Mouse (Mus musculus) left cerebral cortex, adult 8-10 months (tissue): ENCODE data around the gene Luc7l2. TPM values are rescaled to one million over a fixed set of nuclear protein-coding genes. Genes with fewer than 3 reads are reported as not detected.
"Not testable (repeated sequence)": the region's sequence is repeated elsewhere in the genome, so short reads cannot be mapped to it uniquely, and the experiment has no call there.

ENCODE experiments used
- DNase-seq, 2 experiments: peaks; one replicate each; pipeline ENCODE4 v3.0.0; 2022; ENCODE audit warnings: low spot score in 2 of 2
- total RNA-seq, 4 experiments: library from RNA; stranded (reverse); gene quantifications; 2 replicates each; pipeline ENCODE4 v1.2.4; 2022

The Luc7l2 gene
- 100 to 1,000 TPM; 175 to 178 (median 176) TPM for total RNA-seq

- DNase-seq, result peak; percentile 75 to 96
Measured at GRCm38 (mm10) chr6:38551062-38551988, at the start of gene Luc7l2. TSS of gene Luc7l2 (plus strand) at chr6:38551334.

DNA sequence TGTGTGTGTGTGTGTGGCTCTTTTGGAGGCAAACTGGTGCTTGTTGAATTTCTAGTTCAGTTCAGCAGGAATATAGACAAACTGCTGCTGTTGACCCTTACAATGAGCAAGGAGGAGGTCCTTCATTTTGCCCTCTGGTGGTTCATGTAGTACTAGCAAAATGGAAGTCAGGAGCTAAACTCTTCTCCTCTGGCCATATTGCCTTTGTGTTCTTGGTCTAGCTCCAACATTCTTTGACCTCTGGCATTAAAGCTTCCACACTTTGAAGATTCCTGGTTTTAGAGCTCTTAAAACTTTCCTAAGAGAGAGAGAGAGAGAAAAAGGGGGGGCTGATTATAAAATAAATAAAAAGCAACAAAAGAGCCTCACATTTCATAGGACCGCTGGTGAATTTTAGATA, 39.0 kb upstream of the Luc7l2 start:
- DNase-seq, result no peak

DNA sequence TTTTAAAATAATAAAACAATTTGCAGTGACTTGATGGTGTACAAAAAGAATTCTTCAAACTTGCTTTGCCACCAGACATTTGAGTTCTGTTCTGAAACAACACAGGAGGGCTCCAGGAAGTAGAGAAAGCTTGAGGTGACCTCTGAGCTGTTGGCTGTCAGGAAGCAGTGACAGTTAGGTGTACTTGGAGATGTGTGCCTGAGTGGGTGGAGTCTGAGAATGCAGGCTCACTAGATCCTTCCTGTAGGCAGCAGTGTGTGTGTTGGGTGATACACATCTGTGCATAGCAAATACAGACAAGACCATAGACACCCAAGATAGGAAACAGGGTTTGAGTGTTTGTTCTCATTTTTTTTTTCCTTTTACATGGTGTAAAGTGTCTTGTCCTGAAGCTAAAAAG, 38.3 kb upstream of the Luc7l2 start:
- DNase-seq, result no peak

- DNase-seq, result no peak
Measured at GRCm38 (mm10) chr6:38515201-38515600, 35.9 kb upstream of the Luc7l2 start.

- no peak for DNase-seq
Measured at GRCm38 (mm10) chr6:38523851-38524250, 27.3 kb upstream of the Luc7l2 start.

DNA sequence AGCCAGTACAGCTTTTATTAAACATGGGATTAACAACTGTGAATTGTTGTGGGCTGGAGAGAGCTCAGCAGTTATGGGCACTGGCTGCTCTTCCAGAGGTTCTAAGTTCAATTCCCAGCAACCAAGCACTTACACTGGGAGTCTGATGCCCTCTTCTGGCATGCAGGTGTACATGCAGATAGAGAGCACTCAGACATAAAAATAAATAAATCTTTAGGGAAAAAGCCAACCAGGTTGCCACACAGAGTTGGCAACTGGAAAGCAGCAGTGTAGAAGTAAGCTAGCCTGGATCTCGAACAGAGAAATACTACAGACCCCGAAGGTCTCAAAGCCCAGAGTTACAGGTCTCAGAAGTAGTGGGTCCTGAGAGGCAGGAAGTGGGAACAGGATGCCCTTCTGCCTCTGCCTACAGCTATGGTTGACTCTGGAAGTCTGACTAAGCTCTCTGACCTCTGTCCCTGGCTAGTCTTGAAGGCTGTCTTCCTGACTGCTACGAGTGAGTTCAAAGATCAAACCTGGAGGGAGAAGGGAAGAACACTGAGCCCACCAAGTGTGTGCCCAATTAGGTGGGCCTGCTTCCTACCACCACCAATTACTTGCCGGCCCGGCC, 19.8 kb upstream of the Luc7l2 start:
- DNase-seq, result no peak

GRCm38 (mm10) chr6:38532500-38533420, 18.4 kb upstream of the Luc7l2 start:
- DNase-seq, result no peak

DNA sequence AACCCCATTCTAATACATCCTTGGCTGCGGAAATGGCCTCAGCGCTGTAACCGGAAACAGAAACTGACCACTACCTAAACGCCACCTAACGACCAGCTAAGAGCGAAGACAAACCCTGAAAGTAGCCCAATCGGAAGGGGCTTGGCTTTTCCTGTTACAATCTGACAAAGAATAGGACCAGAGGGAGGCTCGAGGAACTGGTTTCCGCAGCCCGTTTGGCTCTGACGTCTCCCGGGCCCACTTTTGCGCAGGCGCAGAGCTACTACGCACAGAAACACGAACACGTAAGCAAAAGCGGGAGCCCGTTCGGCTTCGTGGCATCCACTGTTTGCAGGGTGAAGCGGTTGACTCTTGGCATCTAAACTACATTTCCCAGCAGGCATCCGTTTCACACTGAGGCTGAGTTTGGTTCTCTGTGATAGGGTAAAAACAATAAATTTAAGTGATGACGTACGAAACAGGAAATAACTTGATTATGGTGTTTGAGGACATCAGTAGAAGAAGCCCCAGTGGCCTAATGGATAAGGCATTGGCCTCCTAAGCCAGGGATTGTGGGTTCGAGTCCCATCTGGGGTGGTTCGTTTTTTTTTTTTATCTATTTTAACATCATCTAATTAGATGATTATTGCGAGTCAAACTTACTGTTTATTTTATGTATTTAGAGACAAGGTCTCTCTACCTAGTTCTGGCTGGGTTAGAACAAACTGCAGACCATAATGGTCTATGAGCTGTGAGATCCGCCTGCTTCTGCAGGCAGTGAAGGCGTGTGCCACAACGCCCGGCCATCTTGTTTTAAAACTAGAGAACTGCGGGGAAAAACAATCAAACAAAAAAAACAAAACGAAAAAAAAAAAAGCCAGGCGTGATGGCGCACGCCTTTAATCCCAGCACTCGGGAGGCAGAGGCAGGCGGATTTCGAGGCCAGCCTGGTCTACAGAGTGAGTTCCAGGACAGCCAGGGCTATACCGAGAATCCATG, 17.4 kb upstream of the Luc7l2 start, which contains the start of gene Fmc1:
Gene Fmc1, plus strand, starts transcription at position 75 of the 978 bp plus-strand sequence.
- peak; percentile 93 to 99 for DNase-seq

GRCm38 (mm10) chr6:38534640-38535365, 16.3 kb upstream of the Luc7l2 start:
- peak; percentile 88 to 98 for DNase-seq

DNA sequence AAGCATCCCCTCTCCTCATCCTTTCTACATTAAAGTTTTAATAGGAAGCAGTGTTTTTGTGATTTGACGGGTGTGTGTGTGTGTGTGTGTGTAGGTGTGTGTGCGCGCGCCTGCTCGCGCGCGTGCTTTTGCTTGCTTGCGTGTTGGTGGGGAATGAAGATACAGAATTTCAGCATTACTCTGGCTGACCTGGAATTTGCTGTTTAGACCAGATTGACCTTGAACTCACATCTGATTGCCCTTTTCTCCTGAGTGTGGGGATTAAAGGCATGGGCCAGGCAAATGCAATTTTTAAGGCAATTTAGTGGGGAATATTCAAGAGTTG, 15.8 kb upstream of the Luc7l2 start:
- DNase-seq, result no peak

DNA sequence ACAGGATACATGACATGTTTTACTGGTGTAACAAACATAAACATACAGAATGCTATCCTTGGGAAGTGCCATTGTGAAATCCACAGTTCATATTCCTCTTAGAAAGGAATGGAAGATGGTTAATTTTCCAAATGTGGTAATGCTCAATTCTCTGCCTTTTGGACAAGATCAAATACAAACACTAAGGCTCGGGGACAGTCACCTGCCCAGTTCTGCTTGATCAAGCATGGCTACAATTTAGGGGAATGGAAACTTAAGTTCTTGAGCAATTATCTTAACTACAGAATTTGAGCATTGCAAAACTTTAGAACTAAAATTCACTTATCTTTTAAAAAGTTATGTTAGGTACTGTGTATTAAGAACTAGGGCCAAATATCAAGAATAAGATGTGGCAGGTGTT, 15.3 kb upstream of the Luc7l2 start:
- no peak for DNase-seq

- not testable (repeated sequence) for DNase-seq
Measured at GRCm38 (mm10) chr6:38544141-38544540, 7.0 kb upstream of the Luc7l2 start.

DNA sequence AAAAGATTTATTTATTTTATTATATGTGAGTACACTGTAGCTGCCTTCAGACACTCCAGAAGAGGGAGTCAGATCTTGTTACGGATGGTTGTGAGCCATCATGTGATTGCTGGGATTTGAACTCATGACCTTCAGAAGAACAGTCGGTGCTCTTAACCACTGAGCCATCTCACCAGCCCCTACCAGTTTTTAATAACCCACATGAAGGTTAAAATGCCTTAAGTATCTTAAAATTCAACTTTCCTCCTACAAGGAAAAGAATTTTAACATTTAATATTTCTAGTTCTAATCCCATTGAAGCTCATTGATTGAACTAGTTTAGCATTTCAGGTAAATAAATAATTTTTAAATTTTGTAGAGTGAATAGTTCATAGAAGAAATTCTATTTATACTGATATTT, 4.1 kb upstream of the Luc7l2 start:
- DNase-seq, result not testable (repeated sequence)

DNA sequence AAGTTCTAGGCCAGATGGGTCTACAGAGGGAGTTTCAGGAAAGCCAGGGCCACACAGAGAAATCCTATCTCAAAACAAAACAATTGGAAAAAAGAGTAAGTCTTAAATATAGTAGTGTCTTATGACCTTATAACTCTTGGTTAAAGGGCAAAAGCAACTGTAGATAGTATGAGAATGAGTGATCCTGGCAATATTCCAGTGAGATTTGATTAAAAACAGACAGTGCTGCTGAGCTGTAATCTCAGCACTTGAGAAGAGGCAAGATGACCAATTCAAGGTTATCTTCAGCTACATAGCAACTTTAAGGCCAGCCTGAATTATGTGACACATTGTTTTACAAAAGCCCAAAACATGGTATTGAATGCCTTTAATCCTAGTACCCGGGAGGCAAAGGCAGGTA, 3.4 kb upstream of the Luc7l2 start:
- no peak for DNase-seq

DNA sequence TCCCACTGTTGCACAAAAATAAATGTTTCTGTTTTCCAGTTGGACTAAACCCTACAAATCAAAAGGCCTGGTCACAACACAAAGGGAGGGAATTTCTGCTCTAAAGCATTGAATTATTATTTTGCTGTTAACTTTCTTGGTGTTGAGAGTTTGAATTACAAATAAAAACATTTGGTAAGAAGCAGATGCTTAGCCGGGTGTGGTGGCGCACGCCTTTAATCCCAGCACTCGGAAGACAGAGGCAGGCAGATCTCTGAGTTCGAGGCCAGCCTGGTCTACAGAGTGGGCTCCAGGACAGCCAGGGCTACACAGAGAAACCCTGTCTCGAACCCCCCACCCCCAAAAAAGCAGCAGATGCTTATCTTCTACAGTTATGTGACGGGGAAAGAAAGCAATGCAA, 2.5 kb upstream of the Luc7l2 start:
- DNase-seq, result not testable (repeated sequence)

- not testable (repeated sequence) for DNase-seq
Measured at GRCm38 (mm10) chr6:38549840-38550239, 1.3 kb upstream of the Luc7l2 start.

- no peak for DNase-seq
Measured at GRCm38 (mm10) chr6:38550250-38551061, 678 bp upstream of the Luc7l2 start.

GRCm38 (mm10) chr6:38551989-38552635, 978 bp downstream of the Luc7l2 start:
- DNase-seq, result peak; percentile 93 to 95
